Mouse (Mus musculus): Measurements from ENCODE around the gene Fermt2. TPM values are rescaled to one million over a fixed set of nuclear protein-coding genes. Genes with fewer than 3 reads are reported as not detected.

Fermt2 gene
- polyA plus RNA-seq, 1 experiment from 2014 or later = 245 TPM

DNA sequence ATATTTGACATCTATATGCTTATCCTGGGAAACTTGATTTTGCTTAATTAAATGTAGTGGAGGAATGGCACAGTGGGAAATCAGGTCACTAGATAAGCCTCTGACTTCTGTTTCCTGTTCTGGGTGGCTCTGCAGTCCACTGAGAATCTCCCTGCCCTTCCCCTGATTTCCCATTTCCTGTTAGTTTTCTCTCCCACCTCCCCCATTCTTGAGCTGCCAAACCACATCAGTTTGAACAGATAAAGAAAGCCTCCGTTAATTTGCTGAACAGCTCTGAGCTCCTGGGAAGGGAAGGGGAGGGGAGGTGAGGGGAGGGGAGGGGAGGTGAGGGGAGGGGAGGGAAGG lies 73.4 kb downstream of the Fermt2 start:
- peaks cover 33% of the 10 kb centered on the region; the same call in 1 of the 2 replicates for H3K4me1 ChIP-seq (ENCODE audit: control insufficient read depth, insufficient read depth, low read length)
- H3K27ac ChIP-seq (ENCODE audit: low read length) = no peak overlapping the region
- H3K27me3 ChIP-seq (ENCODE audit: control insufficient read depth, insufficient read depth, low read length) = no peaks in the 10 kb centered on the region
- 0% methylated on average over 1 of the region's 1 CpGs for WGBS
- no peak overlapping the region for H3K4me2 ChIP-seq (replicated peaks; ENCODE audit: low read depth, low read length)
- no peaks in the 10 kb centered on the region for H3K9me3 ChIP-seq (ENCODE audit: control insufficient read depth, low read depth, low read length)
- no peak overlapping the region for H3K4me3 ChIP-seq (ENCODE audit: low read depth, low read length)
- H3K9ac ChIP-seq (replicated peaks; ENCODE audit: low read depth, low read length) = no peak overlapping the region
- peaks cover 17% of the 10 kb centered on the region for H3K36me3 ChIP-seq (ENCODE audit: control insufficient read depth, insufficient read depth, low read length)
- ATAC-seq (ENCODE audit: insufficient number of reproducible peaks, insufficient read depth, low FRiP score, low read depth) = 0 out of 2 replicates have a peak, but pooled peaks have one; percentile 15

DNA sequence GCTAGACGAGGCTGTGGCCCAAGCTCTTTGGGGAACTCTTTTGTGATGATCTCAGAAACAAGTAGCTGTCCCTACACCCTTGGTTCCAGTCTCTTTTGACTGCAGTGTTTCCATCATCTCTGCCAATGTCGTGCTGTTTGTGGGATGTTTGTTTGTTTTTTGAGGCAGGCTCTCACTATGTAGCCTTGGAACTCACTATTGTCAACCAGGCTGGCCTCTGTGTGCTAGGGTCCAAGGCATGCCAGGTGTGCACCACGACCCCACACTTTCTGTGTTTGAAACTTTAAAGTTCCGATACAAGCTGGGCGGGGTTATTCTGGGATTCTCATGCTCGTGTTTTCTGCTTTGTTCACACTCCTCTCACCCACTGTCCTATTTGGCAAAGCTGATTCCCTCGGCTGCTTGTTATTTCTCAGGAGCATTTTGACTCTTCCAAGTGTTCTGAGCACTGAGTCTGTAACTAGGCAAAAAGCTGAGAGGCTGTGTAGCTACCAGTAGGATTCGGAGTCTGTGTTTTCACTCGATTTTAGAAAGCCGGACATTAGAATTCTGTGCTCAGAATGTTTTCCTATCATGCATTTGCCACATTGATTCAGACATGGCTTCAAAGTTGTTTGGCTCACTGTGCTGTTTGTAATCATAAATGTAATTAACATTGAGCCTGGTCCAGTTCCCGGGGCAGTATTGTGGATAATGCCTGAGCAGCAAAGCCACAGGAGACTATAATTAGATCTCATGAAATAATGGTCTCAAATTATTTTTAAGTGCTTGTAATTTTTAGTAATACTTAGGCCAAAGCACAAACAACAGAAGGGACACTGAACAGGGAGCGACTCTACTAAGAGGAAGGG lies 74.0 kb downstream of the Fermt2 start:
- Histone ChIP-seq H3K4me3 (ENCODE audit: low read depth, low read length) (no peak overlapping the region), H3K27ac (ENCODE audit: low read length) (peak overlapping the region; percentile 56; the same call in 1 of the 2 replicates), H3K27me3 (ENCODE audit: control insufficient read depth, insufficient read depth, low read length) (no peaks in the 10 kb centered on the region), H3K4me1 (ENCODE audit: control insufficient read depth, insufficient read depth, low read length) (peaks cover 33% of the 10 kb centered on the region; the same call in 1 of the 2 replicates), H3K36me3 (ENCODE audit: control insufficient read depth, insufficient read depth, low read length) (peaks cover 12% of the 10 kb centered on the region), H3K9me3 (ENCODE audit: control insufficient read depth, low read depth, low read length) (no peaks in the 10 kb centered on the region), H3K9ac (replicated peaks; ENCODE audit: low read depth, low read length) (no peak overlapping the region), H3K4me2 (replicated peaks; ENCODE audit: low read depth, low read length) (no peak overlapping the region)
- no peak for ATAC-seq (ENCODE audit: insufficient number of reproducible peaks, insufficient read depth, low FRiP score, low read depth)
- WGBS = 59% methylated on average over 12 of the region's 12 CpGs

DNA sequence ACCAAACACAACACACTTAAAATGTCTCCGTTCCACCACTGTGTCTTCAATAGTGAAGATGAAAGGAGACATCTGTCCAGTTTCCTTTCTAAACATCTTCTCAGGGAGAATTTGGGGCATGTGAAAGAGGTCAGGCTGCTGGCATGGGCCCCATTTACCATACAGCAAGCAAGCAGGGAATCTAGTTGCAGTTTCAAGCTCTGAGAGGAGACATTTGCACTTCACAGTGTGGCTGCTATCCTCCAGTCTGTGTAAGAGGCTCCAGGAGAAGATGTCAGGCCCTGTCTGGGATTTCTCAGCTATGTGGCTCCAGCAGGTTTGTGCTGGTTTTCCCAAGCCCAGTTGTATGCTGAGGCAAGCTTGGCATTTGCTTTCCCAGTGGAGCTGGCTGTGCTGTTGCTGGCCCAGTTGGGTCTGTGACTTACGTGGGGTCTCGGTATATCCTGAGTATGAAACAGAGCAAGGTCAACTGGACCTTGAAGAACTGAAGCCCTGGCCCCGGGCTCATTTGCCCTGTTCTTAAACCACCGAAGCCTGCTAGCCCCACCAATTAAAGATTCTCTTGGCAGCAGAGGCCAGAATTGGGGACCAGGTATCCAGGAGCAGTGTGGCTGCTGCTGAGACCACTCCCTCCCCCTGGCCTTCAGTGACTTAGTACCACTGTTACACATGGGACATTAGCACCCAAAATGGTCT lies 76.2 kb downstream of the Fermt2 start:
- H3K9me3 ChIP-seq (ENCODE audit: control insufficient read depth, low read depth, low read length) = no peaks in the 10 kb centered on the region
- H3K27ac ChIP-seq (ENCODE audit: low read length) = peak overlapping the region; percentile 59; the same call in 1 of the 2 replicates
- no peak for ATAC-seq (ENCODE audit: insufficient number of reproducible peaks, insufficient read depth, low FRiP score, low read depth)
- H3K9ac ChIP-seq (replicated peaks; ENCODE audit: low read depth, low read length) = no peak overlapping the region
- no peak overlapping the region for H3K4me3 ChIP-seq (ENCODE audit: low read depth, low read length)
- no peaks in the 10 kb centered on the region; the same call in 1 of the 2 replicates for H3K36me3 ChIP-seq (ENCODE audit: control insufficient read depth, insufficient read depth, low read length)
- H3K4me1 ChIP-seq (ENCODE audit: control insufficient read depth, insufficient read depth, low read length) = peaks cover 33% of the 10 kb centered on the region; the same call in 1 of the 2 replicates
- WGBS = 51% methylated on average over 5 of the region's 5 CpGs
- no peaks in the 10 kb centered on the region for H3K27me3 ChIP-seq (ENCODE audit: control insufficient read depth, insufficient read depth, low read length)
- no peak overlapping the region for H3K4me2 ChIP-seq (replicated peaks; ENCODE audit: low read depth, low read length)

DNA sequence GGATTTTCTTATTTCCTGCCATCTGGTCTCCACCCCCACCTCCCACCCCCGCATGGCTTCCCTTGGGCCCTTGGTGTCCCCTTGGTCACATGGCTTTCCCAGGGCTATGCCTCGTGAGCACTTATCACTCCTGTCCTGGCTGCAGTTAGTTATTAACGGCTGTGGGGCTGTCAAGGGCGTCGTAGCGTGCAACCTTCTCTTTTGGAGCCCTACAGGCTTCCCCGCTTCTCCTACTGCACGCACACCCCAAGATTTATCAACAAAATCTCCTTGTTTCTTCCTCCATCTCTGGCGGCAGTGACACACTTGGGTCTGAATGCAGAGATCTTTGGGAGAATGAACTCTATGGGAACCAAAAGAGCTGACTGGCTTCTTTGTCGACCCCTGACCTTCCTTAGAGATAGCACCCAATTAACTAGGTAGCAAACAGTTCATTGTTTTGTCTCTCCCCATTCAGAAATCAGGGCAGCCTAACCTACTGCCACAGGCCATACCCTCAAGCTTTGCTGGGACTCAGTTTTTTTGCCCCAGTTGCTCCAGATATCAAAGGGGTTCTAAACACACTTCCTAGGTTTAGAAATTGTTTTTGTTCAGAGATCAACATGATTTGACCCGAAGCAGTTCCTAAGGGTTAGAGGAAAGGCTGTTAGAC lies 76.9 kb downstream of the Fermt2 start:
- no peaks in the 10 kb centered on the region; the same call in 1 of the 2 replicates for H3K36me3 ChIP-seq (ENCODE audit: control insufficient read depth, insufficient read depth, low read length)
- ATAC-seq (ENCODE audit: insufficient number of reproducible peaks, insufficient read depth, low FRiP score, low read depth) = 0 out of 2 replicates have a peak, but pooled peaks have one; percentile 67
- peak overlapping the region; percentile 61 for H3K27ac ChIP-seq (ENCODE audit: low read length)
- H3K27me3 ChIP-seq (ENCODE audit: control insufficient read depth, insufficient read depth, low read length) = no peaks in the 10 kb centered on the region
- H3K9me3 ChIP-seq (ENCODE audit: control insufficient read depth, low read depth, low read length) = no peaks in the 10 kb centered on the region
- peaks cover 33% of the 10 kb centered on the region; the same call in 1 of the 2 replicates for H3K4me1 ChIP-seq (ENCODE audit: control insufficient read depth, insufficient read depth, low read length)
- no peak overlapping the region for H3K9ac ChIP-seq (replicated peaks; ENCODE audit: low read depth, low read length)
- no peak overlapping the region for H3K4me3 ChIP-seq (ENCODE audit: low read depth, low read length)
- H3K4me2 ChIP-seq (replicated peaks; ENCODE audit: low read depth, low read length) = no peak overlapping the region
- WGBS = 16% methylated on average over 11 of the region's 11 CpGs

DNA sequence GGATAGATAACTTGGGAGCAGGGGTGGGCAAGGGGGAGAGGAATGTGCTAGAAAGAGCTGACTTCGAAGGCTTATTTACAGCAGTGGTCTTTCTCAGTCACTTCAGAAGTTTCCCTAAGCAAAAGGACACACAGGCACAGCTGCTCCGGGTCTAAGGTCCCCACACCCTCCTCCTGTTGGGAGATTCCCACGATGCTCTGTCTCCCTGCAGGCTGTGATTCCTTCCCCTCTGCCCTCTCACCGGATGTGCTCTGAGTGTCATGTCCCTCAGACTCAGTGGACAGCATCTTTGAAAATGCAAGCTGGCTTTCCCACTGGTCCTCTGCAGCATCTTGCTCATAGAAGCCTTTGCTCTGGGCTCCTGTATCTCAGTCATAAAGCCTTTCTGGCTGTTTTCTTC lies 77.8 kb downstream of the Fermt2 start:
- ATAC-seq (ENCODE audit: insufficient number of reproducible peaks, insufficient read depth, low FRiP score, low read depth) = no peak
- no peaks in the 10 kb centered on the region for H3K36me3 ChIP-seq (ENCODE audit: control insufficient read depth, insufficient read depth, low read length)
- H3K9ac ChIP-seq (replicated peaks; ENCODE audit: low read depth, low read length) = no peak overlapping the region
- 30% methylated on average over 4 of the region's 4 CpGs for WGBS
- no peak overlapping the region for H3K4me2 ChIP-seq (replicated peaks; ENCODE audit: low read depth, low read length)
- peaks cover 32% of the 10 kb centered on the region; the same call in 1 of the 2 replicates for H3K4me1 ChIP-seq (ENCODE audit: control insufficient read depth, insufficient read depth, low read length)
- 0 out of 2 replicates have a peak overlapping the region, but pooled peaks have one; percentile 27 for H3K27ac ChIP-seq (ENCODE audit: low read length)
- no peaks in the 10 kb centered on the region for H3K9me3 ChIP-seq (ENCODE audit: control insufficient read depth, low read depth, low read length)
- no peak overlapping the region for H3K4me3 ChIP-seq (ENCODE audit: low read depth, low read length)
- no peaks in the 10 kb centered on the region for H3K27me3 ChIP-seq (ENCODE audit: control insufficient read depth, insufficient read depth, low read length)

DNA sequence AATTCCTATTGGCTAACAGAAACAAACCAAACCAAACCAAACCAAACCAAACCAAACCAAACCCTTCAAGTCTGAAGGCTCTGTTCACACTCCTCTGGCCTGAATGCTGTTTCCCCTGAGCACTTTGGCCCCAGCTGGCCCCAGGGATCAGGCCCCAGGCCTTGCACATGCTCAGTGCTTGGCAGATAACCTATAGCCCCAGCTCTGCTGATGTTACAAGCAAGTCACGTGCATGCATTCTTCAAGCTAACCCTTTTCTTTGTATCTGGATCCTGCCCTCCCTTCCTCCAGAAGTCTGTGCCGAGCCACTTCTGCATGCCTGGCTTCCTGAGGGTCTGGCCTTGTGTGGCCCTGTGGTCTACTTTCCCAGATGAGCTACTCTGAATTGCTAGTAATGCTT lies 78.8 kb downstream of the Fermt2 start:
- Histone ChIP-seq H3K9me3 (ENCODE audit: control insufficient read depth, low read depth, low read length) (no peaks in the 10 kb centered on the region), H3K27ac (ENCODE audit: low read length) (no peak overlapping the region)
- WGBS = 22% methylated on average over 2 of the region's 2 CpGs

DNA sequence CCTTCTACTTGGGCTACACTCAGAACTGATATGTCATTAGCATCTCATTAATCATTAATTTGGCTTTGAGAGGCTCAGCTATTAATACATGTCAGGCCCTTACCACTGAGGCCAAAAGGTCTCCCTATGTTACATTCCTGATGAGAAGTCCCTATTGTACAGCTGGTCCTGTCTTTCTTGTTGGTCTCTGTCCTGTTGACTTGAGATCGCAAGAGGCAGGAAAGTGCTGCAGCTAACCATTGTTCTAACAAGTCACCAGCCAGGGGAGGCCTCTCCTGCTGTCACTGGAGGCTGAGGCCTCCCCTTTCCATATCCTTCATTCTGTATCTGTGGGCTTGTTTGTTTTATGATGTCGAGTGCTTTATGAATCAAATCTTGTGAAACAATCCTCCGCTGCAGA lies 83.1 kb downstream of the Fermt2 start:
- no peak overlapping the region for H3K9ac ChIP-seq (replicated peaks; ENCODE audit: low read depth, low read length)
- 46% methylated on average over 3 of the region's 3 CpGs for WGBS
- H3K4me2 ChIP-seq (replicated peaks; ENCODE audit: low read depth, low read length) = no peak overlapping the region
- no peaks in the 10 kb centered on the region for H3K27me3 ChIP-seq (ENCODE audit: control insufficient read depth, insufficient read depth, low read length)
- no peaks in the 10 kb centered on the region for H3K9me3 ChIP-seq (ENCODE audit: control insufficient read depth, low read depth, low read length)
- no peaks in the 10 kb centered on the region for H3K36me3 ChIP-seq (ENCODE audit: control insufficient read depth, insufficient read depth, low read length)
- no peak for ATAC-seq (ENCODE audit: insufficient number of reproducible peaks, insufficient read depth, low FRiP score, low read depth)
- no peak overlapping the region for H3K4me3 ChIP-seq (ENCODE audit: low read depth, low read length)
- peaks cover 9% of the 10 kb centered on the region; the same call in 1 of the 2 replicates for H3K4me1 ChIP-seq (ENCODE audit: control insufficient read depth, insufficient read depth, low read length)
- H3K27ac ChIP-seq (ENCODE audit: low read length) = no peak overlapping the region

More for the DNA sequence above, 78.8 kb downstream of the Fermt2 start:
- H3K4me1 ChIP-seq (ENCODE audit: control insufficient read depth, insufficient read depth, low read length) = peaks cover 25% of the 10 kb centered on the region; the same call in 1 of the 2 replicates
- no peak overlapping the region for H3K4me2 ChIP-seq (replicated peaks; ENCODE audit: low read depth, low read length)
- H3K27me3 ChIP-seq (ENCODE audit: control insufficient read depth, insufficient read depth, low read length) = no peaks in the 10 kb centered on the region
- ATAC-seq (ENCODE audit: insufficient number of reproducible peaks, insufficient read depth, low FRiP score, low read depth) = no peak
- H3K36me3 ChIP-seq (ENCODE audit: control insufficient read depth, insufficient read depth, low read length) = no peaks in the 10 kb centered on the region
- H3K4me3 ChIP-seq (ENCODE audit: low read depth, low read length) = no peak overlapping the region
- H3K9ac ChIP-seq (replicated peaks; ENCODE audit: low read depth, low read length) = no peak overlapping the region

GRCm38 (mm10) chr14:45445445-45445844 lies 84.5 kb downstream of the Fermt2 start:
- peaks cover 9% of the 10 kb centered on the region; the same call in 1 of the 2 replicates for H3K4me1 ChIP-seq (ENCODE audit: control insufficient read depth, insufficient read depth, low read length)
- no peaks in the 10 kb centered on the region for H3K36me3 ChIP-seq (ENCODE audit: control insufficient read depth, insufficient read depth, low read length)
- no peaks in the 10 kb centered on the region for H3K9me3 ChIP-seq (ENCODE audit: control insufficient read depth, low read depth, low read length)
- no peak overlapping the region for H3K27ac ChIP-seq (ENCODE audit: low read length)
- no peak for ATAC-seq (ENCODE audit: insufficient number of reproducible peaks, insufficient read depth, low FRiP score, low read depth)
- no peak overlapping the region for H3K4me3 ChIP-seq (ENCODE audit: low read depth, low read length)
- H3K4me2 ChIP-seq (replicated peaks; ENCODE audit: low read depth, low read length) = no peak overlapping the region
- no peak overlapping the region for H3K9ac ChIP-seq (replicated peaks; ENCODE audit: low read depth, low read length)
- WGBS = 49% methylated on average over 12 of the region's 12 CpGs
- H3K27me3 ChIP-seq (ENCODE audit: control insufficient read depth, insufficient read depth, low read length) = no peaks in the 10 kb centered on the region
